Mouse (Mus musculus) naive thymus-derived CD4-positive, alpha-beta T cell, adult 2 months (primary cell): ENCODE measurements around the gene Isoc2b.
"Not testable (repeated sequence)": the region's sequence is repeated elsewhere in the genome, so short reads cannot be mapped to it uniquely, and the experiment has no call there.

Source experiments
- DNase-seq: peaks from one replicate; pipeline ENCODE4 v3.0.0-alpha.2; 2011; ENCODE audit warnings: low read depth

The Isoc2b gene

GRCm38 (mm10) chr7:4870133-4870532, at the start of gene Isoc2b:
TSS of gene Isoc2b (minus strand) at chr7:4870258.
- DNase-seq: no peak

- DNase-seq: no peak
Observed at GRCm38 (mm10) chr7:4919096-4919495, 49.0 kb upstream of the Isoc2b start.

GRCm38 (mm10) chr7:4918681-4919080, 48.6 kb upstream of the Isoc2b start:
- DNase-seq: no peak

GRCm38 (mm10) chr7:4917494-4917893, 47.4 kb upstream of the Isoc2b start:
- DNase-seq: no peak

GRCm38 (mm10) chr7:4915669-4916416, 45.8 kb upstream of the Isoc2b start:
- peak; percentile 19 for DNase-seq

GRCm38 (mm10) chr7:4915007-4915665, 45.1 kb upstream of the Isoc2b start, which contains the start of gene Zfp628:
TSS of gene Zfp628 (plus strand) at chr7:4915217.
- peak; percentile 98 for DNase-seq

- DNase-seq: no peak
Observed at GRCm38 (mm10) chr7:4912248-4912647, 42.2 kb upstream of the Isoc2b start.

GRCm38 (mm10) chr7:4911561-4911960, 41.5 kb upstream of the Isoc2b start:
- peak; percentile 48 for DNase-seq

GRCm38 (mm10) chr7:4906466-4906950, 36.5 kb upstream of the Isoc2b start, which contains the start of gene Gm36210:
TSS of gene Gm36210 (minus strand) at chr7:4906516.
- DNase-seq: no peak

GRCm38 (mm10) chr7:4902404-4902803, 32.3 kb upstream of the Isoc2b start:
- no peak for DNase-seq

GRCm38 (mm10) chr7:4901171-4901570, 31.1 kb upstream of the Isoc2b start:
- DNase-seq: peak; percentile 62

- no peak for DNase-seq
Observed at GRCm38 (mm10) chr7:4900523-4900851, 30.4 kb upstream of the Isoc2b start.

GRCm38 (mm10) chr7:4899649-4900522, 29.8 kb upstream of the Isoc2b start:
- DNase-seq: peak; percentile 47

- DNase-seq: no peak
Observed at GRCm38 (mm10) chr7:4898851-4899648, 29.0 kb upstream of the Isoc2b start.

GRCm38 (mm10) chr7:4895186-4895585, 25.1 kb upstream of the Isoc2b start:
- DNase-seq: no peak

- no peak for DNase-seq
Observed at GRCm38 (mm10) chr7:4886680-4887079, 16.6 kb upstream of the Isoc2b start.

- not testable (repeated sequence) for DNase-seq
Observed at GRCm38 (mm10) chr7:4879036-4879435, 9.0 kb upstream of the Isoc2b start.

- DNase-seq: peak; percentile 63
Observed at GRCm38 (mm10) chr7:4878186-4878585, 8.1 kb upstream of the Isoc2b start.

- DNase-seq: no peak
Observed at GRCm38 (mm10) chr7:4877226-4877625, 7.2 kb upstream of the Isoc2b start.

- peak; percentile 95 for DNase-seq
Observed at GRCm38 (mm10) chr7:4876753-4877221, 6.7 kb upstream of the Isoc2b start, which contains the start of gene Isoc2a. TSS of gene Isoc2a (plus strand) at chr7:4877153.

GRCm38 (mm10) chr7:4866631-4867180, 3.4 kb downstream of the Isoc2b start:
- DNase-seq: no peak
